Mouse (Mus musculus): Measurements from ENCODE around the gene Gbp4.
A peak's percentile ranks its signal among the peaks of the same experiment; 100 is the strongest.
"Not testable (repeated sequence)": the region's sequence is repeated elsewhere in the genome, so short reads cannot be mapped to it uniquely, and the experiment has no call there.

Gene Gbp4

GRCm38 (mm10) chr5:105139409-105140088, at the start of gene Gbp4, which contains the start of the genes Gbp9 and Gbp8:
TSS of gene Gbp4 (minus strand) at chr5:105139586.
TSS of gene Gbp9 (minus strand) at chr5:105139539.
TSS of gene Gbp8 (minus strand) at chr5:105139540.
- not testable (repeated sequence) for DNase-seq

DNA sequence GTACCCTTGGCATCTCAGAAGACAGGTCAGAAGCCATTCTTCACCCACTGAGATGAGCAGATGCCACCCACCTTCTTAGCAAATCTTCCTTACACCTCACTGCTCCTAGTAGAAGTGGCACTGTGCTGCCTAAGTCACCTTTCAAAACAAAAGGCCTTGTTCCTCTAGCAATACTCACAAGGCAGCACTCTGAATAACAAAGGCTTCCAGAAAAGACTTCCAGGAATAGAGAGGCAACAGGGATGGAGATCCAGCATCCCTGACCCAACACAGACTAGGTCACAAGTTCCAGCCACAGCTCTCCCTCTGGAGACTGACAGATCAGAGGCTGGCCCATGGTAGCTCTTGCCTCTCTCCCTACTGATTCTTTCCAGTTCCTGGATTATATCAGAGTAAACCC, 42.1 kb upstream of the Gbp4 start:
- DNase-seq: no peak

DNA sequence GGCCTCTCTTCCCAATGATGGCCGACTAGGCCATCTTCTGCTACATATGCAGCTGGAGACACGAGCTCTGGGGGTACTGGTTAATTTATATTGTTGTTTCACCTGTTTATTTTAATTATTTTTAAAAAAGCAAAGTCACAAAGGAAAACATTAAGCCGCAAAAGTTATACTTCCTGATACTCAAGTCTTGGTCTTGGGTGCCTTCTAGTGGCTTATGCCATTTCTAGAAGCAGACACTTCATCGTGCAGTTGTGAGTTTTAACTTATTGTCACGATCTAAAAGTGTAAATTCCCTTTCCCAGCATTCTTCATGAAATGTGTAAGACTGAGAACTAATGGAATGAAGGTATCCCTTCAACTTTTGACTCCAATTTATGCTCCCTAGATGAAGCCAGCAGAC, 17.2 kb upstream of the Gbp4 start:
- DNase-seq: no peak

GRCm38 (mm10) chr5:105154049-105154448, 14.7 kb upstream of the Gbp4 start:
- no peak for DNase-seq

DNA sequence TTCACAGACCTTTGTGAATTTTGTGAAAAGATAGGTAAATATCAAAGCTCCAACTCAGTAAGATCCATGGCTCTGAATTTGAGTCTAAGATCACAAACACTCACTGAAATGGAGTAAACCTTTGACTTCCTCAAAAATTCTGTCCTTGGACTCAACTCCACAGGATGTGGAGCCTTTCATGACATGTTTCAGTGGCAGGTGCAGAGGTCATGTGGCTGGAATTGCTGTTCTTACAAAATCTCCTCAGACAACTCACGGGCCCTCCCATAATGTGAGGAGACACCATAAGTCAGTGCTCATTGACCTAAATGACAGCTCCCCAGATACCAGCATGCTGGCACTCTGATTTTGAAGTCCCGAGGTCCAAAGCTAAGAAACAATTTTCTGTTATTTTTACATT, 8.7 kb upstream of the Gbp4 start:
- DNase-seq: not testable (repeated sequence)

- no peak for DNase-seq
Observed at GRCm38 (mm10) chr5:105146447-105146846, 7.1 kb upstream of the Gbp4 start.

DNA sequence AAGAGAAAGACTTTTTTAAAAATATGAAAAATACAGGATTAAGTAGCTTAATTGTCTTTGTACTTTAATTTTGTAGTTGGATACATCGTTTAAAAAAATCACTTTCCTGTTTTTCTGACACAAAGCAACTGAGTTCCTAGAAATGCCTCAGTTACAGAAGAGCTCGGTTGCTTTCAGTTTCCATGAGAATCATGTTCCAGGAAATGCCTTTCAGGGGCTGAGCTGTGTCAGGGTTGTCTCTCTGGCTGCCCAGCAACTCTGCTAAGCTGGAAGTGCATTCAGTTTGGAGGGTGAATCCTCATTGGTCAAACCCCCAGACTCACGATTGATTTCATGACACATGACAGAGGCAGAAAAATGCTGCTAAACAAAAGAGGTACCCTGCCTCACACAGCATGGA, 6.3 kb upstream of the Gbp4 start:
- DNase-seq: not testable (repeated sequence)

DNA sequence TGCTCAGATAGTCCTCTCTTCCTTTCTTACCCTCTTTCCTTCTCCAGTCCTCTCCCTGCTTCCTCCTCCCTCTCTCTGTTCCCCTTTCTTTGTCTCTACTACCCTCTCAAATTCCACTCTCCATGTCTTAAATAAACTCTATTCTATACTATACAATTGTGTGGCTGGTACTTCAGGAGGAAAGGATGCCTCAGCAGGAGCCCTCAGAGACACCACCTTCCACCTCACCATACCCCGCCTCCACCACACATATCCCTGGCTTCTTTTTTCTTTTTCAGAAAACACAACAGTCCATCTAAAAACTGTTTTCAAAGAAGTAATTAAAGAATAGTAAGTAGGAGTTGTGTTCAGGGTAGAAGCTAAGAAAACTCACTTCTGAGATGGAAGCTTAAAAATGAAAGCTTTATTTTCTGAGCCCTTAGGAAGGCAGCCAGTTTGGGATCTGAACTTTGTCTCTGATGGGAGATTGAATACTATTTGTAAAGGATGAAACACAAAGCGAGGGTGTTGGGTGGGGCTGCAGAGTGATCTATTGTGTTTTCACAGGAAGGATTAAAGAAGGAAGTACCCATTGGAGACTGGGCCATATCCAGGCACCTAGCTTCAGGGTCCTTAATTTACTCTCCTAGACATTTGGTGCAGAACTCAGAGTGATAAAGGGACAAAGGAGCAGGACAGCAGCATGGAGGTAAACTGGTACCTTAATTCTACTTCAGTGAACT, 864 bp upstream of the Gbp4 start:
- not testable (repeated sequence) for DNase-seq

- no peak for DNase-seq
Observed at GRCm38 (mm10) chr5:105138906-105139305, 480 bp downstream of the Gbp4 start.

GRCm38 (mm10) chr5:105136706-105137304, 2.6 kb downstream of the Gbp4 start:
- DNase-seq: not testable (repeated sequence)

GRCm38 (mm10) chr5:105121731-105122130, 17.7 kb downstream of the Gbp4 start:
- not testable (repeated sequence) for DNase-seq

DNA sequence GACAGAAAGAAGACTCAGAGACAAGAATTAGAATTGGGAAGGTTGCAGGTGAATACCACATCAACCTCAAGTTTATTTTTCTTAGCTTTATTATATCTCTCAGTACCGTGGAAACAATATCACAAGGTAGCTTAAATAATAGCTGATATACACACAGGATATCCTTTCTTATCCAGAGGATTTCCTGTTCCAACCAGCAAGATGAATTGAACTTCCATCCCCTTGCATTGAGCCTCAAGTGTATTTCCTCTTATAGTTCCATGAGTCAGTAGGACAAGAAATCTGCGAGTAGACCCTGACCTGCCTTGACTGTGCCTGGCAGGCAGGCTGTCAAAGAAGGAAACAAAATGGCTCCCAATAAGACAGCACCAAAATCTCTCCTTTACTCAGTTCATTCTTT, 23.6 kb downstream of the Gbp4 start:
- no peak for DNase-seq

- DNase-seq: no peak
Observed at GRCm38 (mm10) chr5:105114696-105115095, 24.7 kb downstream of the Gbp4 start.

- DNase-seq: no peak
Observed at GRCm38 (mm10) chr5:105113656-105114055, 25.7 kb downstream of the Gbp4 start.

DNA sequence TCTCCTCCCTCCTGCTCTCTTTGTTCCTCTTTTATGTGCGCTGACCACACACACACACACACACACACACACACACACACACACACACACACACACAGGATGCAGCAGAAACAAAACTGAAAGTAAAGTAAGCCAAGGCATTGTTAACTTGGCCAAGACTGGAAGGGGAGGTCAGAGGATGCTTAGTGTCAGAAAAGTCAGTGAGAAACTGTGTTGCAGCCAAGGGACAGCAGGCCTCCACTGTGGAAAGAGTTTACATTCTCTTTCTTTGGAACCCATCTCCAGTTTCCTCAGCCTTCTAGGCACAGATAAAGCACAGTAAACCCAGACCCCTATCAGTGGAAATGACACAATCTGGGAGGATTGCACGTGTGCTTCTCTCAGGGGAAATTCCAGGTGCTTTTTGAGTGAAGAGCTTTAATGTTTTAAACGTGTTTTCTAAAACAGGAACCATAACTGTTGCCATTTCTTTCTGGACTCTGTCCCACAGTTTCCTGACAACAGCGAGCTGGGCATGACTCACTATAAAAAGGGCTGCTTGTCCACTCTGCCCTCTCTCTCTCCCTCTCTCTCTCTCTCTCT, 29.0 kb downstream of the Gbp4 start:
- DNase-seq: not testable (repeated sequence)

GRCm38 (mm10) chr5:105109775-105110174, 29.6 kb downstream of the Gbp4 start:
- peak; percentile 1 for DNase-seq

DNA sequence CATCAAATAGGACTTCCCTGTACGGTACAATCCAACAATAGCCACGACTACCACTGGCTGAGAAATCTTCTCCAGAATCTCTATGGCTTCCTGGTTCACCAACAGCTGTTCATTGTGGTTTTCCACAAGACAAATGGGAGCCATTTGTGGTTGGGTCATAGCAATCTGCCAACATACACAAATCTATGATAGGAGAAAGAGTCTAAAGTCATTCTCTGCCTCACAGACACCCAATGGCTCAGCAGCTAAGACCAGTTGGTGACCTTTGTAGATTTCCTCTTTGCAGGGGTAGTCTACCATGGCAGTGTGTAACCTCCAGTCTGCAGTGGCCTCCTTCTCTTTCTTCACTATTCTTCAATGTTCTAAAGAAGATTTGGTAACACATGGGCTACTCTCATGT, 33.7 kb downstream of the Gbp4 start:
- DNase-seq: not testable (repeated sequence)

DNA sequence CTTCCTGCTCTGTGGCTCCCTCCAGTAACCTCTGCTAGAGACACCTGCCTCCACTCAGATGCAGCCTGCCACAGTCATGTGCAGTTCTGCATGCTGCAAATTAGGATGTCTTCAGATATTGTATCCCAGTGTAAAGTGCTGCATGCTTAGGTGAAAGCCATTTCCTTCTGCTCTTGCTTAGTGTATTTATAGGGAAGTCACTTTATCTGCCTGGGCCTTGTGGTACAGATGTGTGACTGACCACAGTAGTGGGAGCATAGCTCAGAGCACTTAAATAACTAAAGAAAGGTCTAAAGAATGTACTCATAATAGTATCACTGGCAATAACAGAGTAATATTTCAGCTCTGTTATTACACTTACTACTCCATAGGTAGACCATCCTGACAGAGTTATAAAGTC, 57.5 kb downstream of the Gbp4 start:
- no peak for DNase-seq

GRCm38 (mm10) chr5:105068356-105068755, 71.0 kb downstream of the Gbp4 start:
- DNase-seq: not testable (repeated sequence)
